Mouse (Mus musculus) thymus, adult 2 months (tissue): ENCODE measurements at regions not wholly inside any gene's neighbourhood (a gene's known extent, or its start where the extent isn't known, plus 50 kb on each side); places are given as distances from the start of the nearest gene placed in this dataset.

Experiments
- CTCF ChIP-seq: fragments of 200-500 bp; IDR thresholded peaks from 2 replicates; pipeline ENCODE4 v1.5.1; 2012; ENCODE audit warnings: mild to moderate bottlenecking, control low read depth, low read length, moderate library complexity, borderline replicate concordance; ENCODE audit not compliant: control insufficient read depth, poor library complexity, insufficient read depth; ENCODE audit errors: extremely low read depth
- POLR2A ChIP-seq: fragments of 200-500 bp; IDR thresholded peaks from 2 replicates; pipeline ENCODE4 v1.6.1; 2012; ENCODE audit warnings: mild to moderate bottlenecking, low read length, control low read depth, moderate library complexity; ENCODE audit not compliant: control insufficient read depth, poor library complexity, insufficient read depth; ENCODE audit errors: extremely low read depth

DNA sequence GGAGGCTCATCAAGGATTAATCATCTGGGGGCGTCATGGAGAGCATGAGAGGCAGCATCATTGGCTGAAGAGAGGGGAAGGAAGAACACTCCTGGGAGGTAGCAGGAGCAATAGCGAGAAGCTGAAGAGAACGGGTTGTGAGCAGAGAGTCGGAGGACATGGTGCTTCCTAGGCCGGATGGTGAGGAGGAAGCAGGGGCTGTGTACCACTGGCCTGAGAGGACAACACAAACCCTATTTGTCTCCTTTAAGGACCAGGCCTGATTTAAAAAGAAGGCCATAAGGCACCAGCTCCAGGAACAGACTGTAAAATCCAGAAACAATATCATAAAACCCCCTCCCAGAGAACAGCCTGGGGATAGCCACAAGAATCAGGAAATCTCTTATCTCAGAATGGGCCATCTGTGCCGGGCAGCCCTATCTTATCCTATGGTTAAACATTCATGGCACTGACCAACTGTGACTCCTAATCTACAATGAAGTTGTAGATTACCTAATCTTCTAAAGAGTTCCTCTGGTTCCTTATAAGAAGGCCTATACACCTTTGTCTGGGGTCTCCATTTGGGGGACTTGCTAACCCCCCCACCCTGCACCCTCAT, 81.9 kb downstream of the Trim29 start:
- TF ChIP-seq CTCF = no peak
- no peak for TF ChIP-seq POLR2A
